Mouse (Mus musculus) megakaryocyte-erythroid progenitor cell, adult 5-6 weeks (primary cell): ENCODE results near the gene Dmc1. TPM values are rescaled to one million over a fixed set of nuclear protein-coding genes. Genes with fewer than 3 reads are reported as not detected.
A peak's percentile ranks its signal among the peaks of the same experiment; 100 is the strongest.

Source experiments
- ATAC-seq: replicated peaks from 2 replicates; pipeline ENCODE4 v1.8.0; 2016; ENCODE audit warnings: mild to moderate bottlenecking, inconsistent platforms; ENCODE audit not compliant: severe bottlenecking, poor library complexity, low FRiP score, low TSS enrichment
- total RNA-seq, 2 experiments: library from RNA; stranded (forward) in 1 of 2; stranded (reverse) in 1 of 2; fragments of 200-1000, 215-1000 nt in 1 of 2; fragments of >200 nt in 1 of 2; fragmentation: Nextera tagmentation in 1 of 2; gene quantifications; 2 replicates each; pipeline ENCODE4 v1.2.3; 2014 to 2017

Gene Dmc1
- total RNA-seq, 2 experiments from 2014 or later, result 1.2 TPM; not detected in 1

GRCm38 (mm10) chr15:79576947-79577346 lies 28.0 kb downstream of the Dmc1 start:
- ATAC-seq, result no peak

- ATAC-seq, result no peak
These were observed 29.2 kb downstream of the Dmc1 start for GRCm38 (mm10) chr15:79575543-79576222.

- ATAC-seq, result no peak
These were observed 42.5 kb downstream of the Dmc1 start for GRCm38 (mm10) chr15:79562417-79562816.

GRCm38 (mm10) chr15:79559649-79560048 lies 45.3 kb downstream of the Dmc1 start:
- no peak for ATAC-seq

- no peak for ATAC-seq
These were observed 52.3 kb downstream of the Dmc1 start for GRCm38 (mm10) chr15:79552566-79552965.

GRCm38 (mm10) chr15:79548226-79548625 lies 56.7 kb downstream of the Dmc1 start:
- no peak for ATAC-seq

- 0 out of 2 replicates have a peak, but pooled peaks have one; percentile 4 for ATAC-seq
These were observed 57.6 kb downstream of the Dmc1 start for GRCm38 (mm10) chr15:79547289-79547820.

- peak; percentile 97 for ATAC-seq
These were observed 58.3 kb downstream of the Dmc1 start, which contains the start of gene Ddx17 for GRCm38 (mm10) chr15:79546410-79547288. Gene Ddx17 (minus strand): TSS chr15:79546741.

GRCm38 (mm10) chr15:79545921-79546399 lies 58.9 kb downstream of the Dmc1 start:
- peak; percentile 21 for ATAC-seq

- ATAC-seq, result no peak
These were observed 59.4 kb downstream of the Dmc1 start for GRCm38 (mm10) chr15:79545496-79545895.

GRCm38 (mm10) chr15:79543968-79544367 lies 60.9 kb downstream of the Dmc1 start:
- ATAC-seq, result no peak

- ATAC-seq, result no peak
These were observed 71.1 kb downstream of the Dmc1 start for GRCm38 (mm10) chr15:79533796-79534195.

- ATAC-seq, result no peak
These were observed 75.0 kb downstream of the Dmc1 start for GRCm38 (mm10) chr15:79529935-79530334.

- no peak for ATAC-seq
These were observed 76.8 kb downstream of the Dmc1 start for GRCm38 (mm10) chr15:79527991-79528639.

GRCm38 (mm10) chr15:79527192-79527591 lies 77.7 kb downstream of the Dmc1 start:
- ATAC-seq, result no peak

GRCm38 (mm10) chr15:79525979-79526768 lies 78.7 kb downstream of the Dmc1 start:
- no peak for ATAC-seq

GRCm38 (mm10) chr15:79525564-79525963 lies 79.3 kb downstream of the Dmc1 start:
- no peak for ATAC-seq

GRCm38 (mm10) chr15:79519400-79520220 lies 85.3 kb downstream of the Dmc1 start:
- ATAC-seq, result no peak
